In genomic region chr12:12871272-12871671, GRCm38 (mm10) we compare ENCODE assay signal across 11 mouse cellular contexts.
DNase-seq lines count a peak whose midpoint lies in the region; ATAC-seq and TF ChIP-seq lines count a peak whose summit lies in the region.
"Had no signal": no experiment of that assay in that cellular context is flagged by ENCODE, and none has a peak within 500 bp of the region (broad histone marks: within the 10 kb centered on the region; RNA-seq: fewer than 3 reads in every experiment).

No protein-coding gene starts in this region.

- H3K36me3 ChIP-seq in hindbrain, embryonic 13.5 days, result no peaks in the 10 kb centered on the region
- H3K36me3 ChIP-seq in hindbrain, embryonic 11.5 days (ENCODE audit: control insufficient read depth, insufficient read depth, low read length), result no peaks in the 10 kb centered on the region
- H3K36me3 ChIP-seq in ES-Bruce4 (ENCODE audit: control insufficient read depth, insufficient read depth, low read length, poor library complexity, severe bottlenecking), result no peaks in the 10 kb centered on the region
- H3K36me3 ChIP-seq in forebrain, embryonic 16.5 days (ENCODE audit: control insufficient read depth, insufficient read depth), result no peaks in the 10 kb centered on the region
- no peaks in the 10 kb centered on the region for H3K36me3 ChIP-seq in intestine, embryonic 16.5 days (ENCODE audit: control insufficient read depth, insufficient read depth, low read length)

- H3K9ac ChIP-seq in hindbrain, embryonic 13.5 days, result no peak overlapping the region
- no peak overlapping the region for H3K9ac ChIP-seq in hindbrain, embryonic 11.5 days (ENCODE audit: low read depth, low read length)
- no peak overlapping the region for H3K9ac ChIP-seq in ES-Bruce4 (ENCODE audit: low read depth, poor library complexity, severe bottlenecking)
- no peak overlapping the region for H3K9ac ChIP-seq in forebrain, embryonic 16.5 days (replicated peaks; ENCODE audit: low read depth, low read length)
- no peak overlapping the region for H3K9ac ChIP-seq in intestine, embryonic 16.5 days (ENCODE audit: low read depth, low read length)

- no peak overlapping the region for H3K4me3 ChIP-seq in hindbrain, embryonic 13.5 days
- no peak overlapping the region for H3K4me3 ChIP-seq in hindbrain, embryonic 11.5 days (ENCODE audit: low read depth, low read length)
- H3K4me3 ChIP-seq in ES-Bruce4 (ENCODE audit: low read depth, low read length), result no peak overlapping the region
- H3K4me3 ChIP-seq in forebrain, embryonic 16.5 days (replicated peaks; ENCODE audit: low read length), result no peak overlapping the region
- no peak overlapping the region for H3K4me3 ChIP-seq in intestine, embryonic 16.5 days (ENCODE audit: low read length)

- no peaks in the 10 kb centered on the region for H3K9me3 ChIP-seq in hindbrain, embryonic 13.5 days
- H3K9me3 ChIP-seq in hindbrain, embryonic 11.5 days (ENCODE audit: control insufficient read depth, low read length), result no peaks in the 10 kb centered on the region
- H3K9me3 ChIP-seq in ES-Bruce4 (replicated peaks; ENCODE audit: control insufficient read depth, insufficient read depth, low read length, poor library complexity, severe bottlenecking), result no peaks in the 10 kb centered on the region
- H3K9me3 ChIP-seq in forebrain, embryonic 16.5 days (ENCODE audit: control insufficient read depth, low read length), result no peaks in the 10 kb centered on the region
- no peaks in the 10 kb centered on the region for H3K9me3 ChIP-seq in intestine, embryonic 16.5 days (ENCODE audit: control insufficient read depth, low read length)

- peaks cover 17% of the 10 kb centered on the region for H3K4me1 ChIP-seq in hindbrain, embryonic 13.5 days (replicated peaks)
- no peaks in the 10 kb centered on the region; the same call in 1 of the 2 replicates for H3K4me1 ChIP-seq in hindbrain, embryonic 11.5 days (replicated peaks; ENCODE audit: control insufficient read depth, insufficient read depth, low read length)
- H3K4me1 ChIP-seq in ES-Bruce4 (ENCODE audit: control insufficient read depth, insufficient read depth, low read length), result peaks cover 12% of the 10 kb centered on the region
- H3K4me1 ChIP-seq in forebrain, embryonic 16.5 days (replicated peaks; ENCODE audit: control insufficient read depth, insufficient read depth, low read length), result peaks cover 35% of the 10 kb centered on the region
- peaks cover 3% of the 10 kb centered on the region; the same call in 1 of the 2 replicates for H3K4me1 ChIP-seq in intestine, embryonic 16.5 days (ENCODE audit: control insufficient read depth, insufficient read depth, low read length)

- H3K27ac ChIP-seq in hindbrain, embryonic 13.5 days, result peak overlapping the region; percentile 30; the same call in 1 of the 2 replicates
- H3K27ac ChIP-seq in hindbrain, embryonic 11.5 days (ENCODE audit: low read depth, low read length), result no peak overlapping the region
- no peak overlapping the region for H3K27ac ChIP-seq in ES-Bruce4 (ENCODE audit: insufficient read depth, low read length)
- H3K27ac ChIP-seq in forebrain, embryonic 16.5 days (ENCODE audit: low read length), result peak overlapping the region; percentile 43
- no peak overlapping the region for H3K27ac ChIP-seq in intestine, embryonic 16.5 days (ENCODE audit: low read length)

- 43% methylated on average over 4 of the region's 4 CpGs for WGBS in hindbrain, embryonic 13.5 days
- WGBS in hindbrain, embryonic 11.5 days, result 60% methylated on average over 4 of the region's 4 CpGs
- 5% methylated on average over 4 of the region's 4 CpGs for WGBS in forebrain, embryonic 16.5 days
- WGBS in intestine, embryonic 16.5 days, result 74% methylated on average over 4 of the region's 4 CpGs

- peak; percentile 22; the same call in 1 of the 2 replicates for ATAC-seq in hindbrain, embryonic 13.5 days (ENCODE audit: low FRiP score)
- ATAC-seq in hindbrain, embryonic 11.5 days (ENCODE audit: low FRiP score), result no peak
- peak; percentile 70 for ATAC-seq in forebrain, embryonic 16.5 days
- ATAC-seq in intestine, embryonic 16.5 days, result no peak
- ATAC-seq: CD4-positive, CD25-positive, alpha-beta regulatory T cell, adult 4 months had no signal

- intact Hi-C loops in left cerebral cortex, postnatal 36 days (cut with DNase I), result no loop called here

- TF ChIP-seq CTCF in ES-Bruce4 (IDR thresholded peaks at IDR 0.05; ENCODE audit: low read depth, low read length), result no peak

- H3K27me3 ChIP-seq in hindbrain, embryonic 13.5 days, result no peaks in the 10 kb centered on the region
- no peaks in the 10 kb centered on the region for H3K27me3 ChIP-seq in hindbrain, embryonic 11.5 days (ENCODE audit: control insufficient read depth, insufficient read depth, low read length)
- no peaks in the 10 kb centered on the region for H3K27me3 ChIP-seq in ES-Bruce4 (ENCODE audit: control insufficient read depth, insufficient read depth, low read length, poor library complexity, severe bottlenecking)
- no peaks in the 10 kb centered on the region for H3K27me3 ChIP-seq in forebrain, embryonic 16.5 days (replicated peaks; ENCODE audit: control insufficient read depth, insufficient read depth, low read length)
- no peaks in the 10 kb centered on the region for H3K27me3 ChIP-seq in intestine, embryonic 16.5 days (replicated peaks; ENCODE audit: control insufficient read depth, insufficient read depth, low read length)

- 0 out of 2 replicates have a peak, but pooled peaks have one; percentile 57 for TF ChIP-seq EP300 in ES-Bruce4 (IDR thresholded peaks at IDR 0.05; ENCODE audit: insufficient read depth, low read depth, low read length)

- H3K4me2 ChIP-seq in hindbrain, embryonic 13.5 days, result no peak overlapping the region
- H3K4me2 ChIP-seq in hindbrain, embryonic 11.5 days (replicated peaks; ENCODE audit: low read depth, low read length), result no peak overlapping the region
- H3K4me2 ChIP-seq in forebrain, embryonic 16.5 days (ENCODE audit: low read length), result no peak overlapping the region
- H3K4me2 ChIP-seq in intestine, embryonic 16.5 days (ENCODE audit: low read depth, low read length), result no peak overlapping the region

- DNase-seq in hindbrain, embryonic 11.5 days (ENCODE audit: low spot score), result no peak
- peak; percentile 8 to 13 for DNase-seq in left cerebral cortex, postnatal 36 days (ENCODE audit: low spot score in 2 of 2)
- DNase-seq in embryo, embryonic 11 days, result no peak
- DNase-seq in MN1 (ENCODE audit: low spot score), result no peak
- DNase-seq: heart, postnatal 4 days; thymus, postnatal 36 days had no signal

- no peak for TF ChIP-seq POLR2A in ES-Bruce4 (IDR thresholded peaks at IDR 0.05; ENCODE audit: insufficient read depth, low read length)

Comparison
In these comparisons a context has a peak if more than half of its experiments do, and no peak if none do; other contexts are left out.
1. ATAC-seq: peak in hindbrain, embryonic 13.5 days (single experiment) and forebrain, embryonic 16.5 days (single experiment); none in hindbrain, embryonic 11.5 days (single experiment) and intestine, embryonic 16.5 days (single experiment).
2. H3K27ac ChIP-seq: peak in hindbrain, embryonic 13.5 days (single experiment) and forebrain, embryonic 16.5 days (single experiment); none in hindbrain, embryonic 11.5 days (single experiment), ES-Bruce4 (single experiment) and intestine, embryonic 16.5 days (single experiment).
3. DNase-seq: peak in left cerebral cortex, postnatal 36 days (2 of 2); none in hindbrain, embryonic 11.5 days (single experiment), embryo, embryonic 11 days (single experiment) and MN1 (single experiment).